Mouse (Mus musculus) neural tube, embryonic 13.5 days (tissue): ENCODE data around the gene Park7. TPM values are rescaled to one million over a fixed set of nuclear protein-coding genes. Genes with fewer than 3 reads are reported as not detected.

Experiments
- ATAC-seq: fragments of 200-750 bp; cut with Nextera tagmentation; 2 replicates; pipeline ENCODE4 v1.8.0; 2017; ENCODE audit warnings: low read depth, mild to moderate bottlenecking, moderate TSS enrichment, moderate library complexity
- H3K27ac ChIP-seq: fragments of 300-500 bp; sonication (generic); replicated peaks from 2 replicates; pipeline ENCODE4 v1.5.1; 2015; ENCODE audit warnings: moderate library complexity, mild to moderate bottlenecking, inconsistent platforms
- H3K27me3 ChIP-seq: fragments of 300-500 bp; sonication (generic); 2 replicates; pipeline ENCODE4 v1.6.1; 2015; ENCODE audit warnings: mild to moderate bottlenecking, inconsistent platforms
- H3K36me3 ChIP-seq: fragments of 300-500 bp; sonication (generic); 2 replicates; pipeline ENCODE4 v1.6.1; 2015; ENCODE audit warnings: mild to moderate bottlenecking, inconsistent platforms
- H3K4me1 ChIP-seq: fragments of 300-500 bp; sonication (generic); replicated peaks from 2 replicates; pipeline ENCODE4 v1.6.1; 2015; ENCODE audit warnings: inconsistent platforms
- H3K4me2 ChIP-seq: fragments of 300-500 bp; sonication (generic); 2 replicates; pipeline ENCODE4 v1.6.1; 2015; ENCODE audit warnings: inconsistent platforms, mild to moderate bottlenecking, moderate library complexity
- H3K4me3 ChIP-seq: fragments of 300-500 bp; sonication (generic); 2 replicates; pipeline ENCODE4 v1.5.1; 2015; ENCODE audit warnings: mild to moderate bottlenecking, inconsistent platforms
- H3K9ac ChIP-seq: fragments of 300-500 bp; sonication (generic); 2 replicates; pipeline ENCODE4 v1.6.1; 2015; ENCODE audit warnings: moderate library complexity, mild to moderate bottlenecking, inconsistent platforms
- H3K9me3 ChIP-seq: fragments of 300-500 bp; sonication (generic); 2 replicates; pipeline ENCODE4 v1.6.1; 2016; ENCODE audit warnings: inconsistent platforms
- WGBS: fragments of 180-500 bp; shearing (Covaris S2); methylation state at CpG from one replicate; pipeline ENCODE4 v1.1.7; 2015; 5-methylcytosine and 5-hydroxymethylcytosine counted together
- polyA plus RNA-seq: library from polyadenylated mRNA; unstranded; fragments of >200 nt; fragmentation: Nextera tagmentation; extraction: Ambion mirVana; gene quantifications from 2 replicates; pipeline ENCODE4 v1.2.1, GENCODE M21; 2015

Gene Park7
- polyA plus RNA-seq, 1 experiment from 2014 or later = 369 TPM

GRCm38 (mm10) chr4:150927789-150928188 lies 13.6 kb upstream of the Park7 start:
- no peak overlapping the region for H3K4me2 ChIP-seq
- H3K27ac ChIP-seq = no peak overlapping the region
- WGBS = 67% methylated on average over 10 of the region's 10 CpGs
- H3K4me3 ChIP-seq = no peak overlapping the region
- ATAC-seq = no peak
- no peak overlapping the region for H3K9ac ChIP-seq
- H3K27me3 ChIP-seq = no peaks in the 10 kb centered on the region
- no peaks in the 10 kb centered on the region for H3K4me1 ChIP-seq
- H3K9me3 ChIP-seq = no peaks in the 10 kb centered on the region
- H3K36me3 ChIP-seq = no peaks in the 10 kb centered on the region

GRCm38 (mm10) chr4:150926924-150927705 lies 12.9 kb upstream of the Park7 start:
- H3K27me3 ChIP-seq = no peaks in the 10 kb centered on the region

GRCm38 (mm10) chr4:150925923-150926322 lies 11.7 kb upstream of the Park7 start:
- WGBS = 53% methylated on average over 5 of the region's 5 CpGs

More at GRCm38 (mm10) chr4:150926924-150927705, 12.9 kb upstream of the Park7 start:
- no peak for ATAC-seq
- Histone ChIP-seq H3K9ac (no peak overlapping the region), H3K36me3 (no peaks in the 10 kb centered on the region), H3K4me1 (no peaks in the 10 kb centered on the region), H3K27ac (no peak overlapping the region), H3K4me2 (no peak overlapping the region), H3K4me3 (no peak overlapping the region), H3K9me3 (no peaks in the 10 kb centered on the region)
- WGBS = 51% methylated on average over 14 of the region's 14 CpGs

GRCm38 (mm10) chr4:150924936-150925335 lies 10.7 kb upstream of the Park7 start:
- 87% methylated on average over 6 of the region's 6 CpGs for WGBS
- H3K9me3 ChIP-seq = no peaks in the 10 kb centered on the region

More at GRCm38 (mm10) chr4:150925923-150926322, 11.7 kb upstream of the Park7 start:
- Histone ChIP-seq H3K4me1 (no peaks in the 10 kb centered on the region), H3K4me3 (no peak overlapping the region), H3K36me3 (no peaks in the 10 kb centered on the region), H3K9ac (no peak overlapping the region), H3K9me3 (no peaks in the 10 kb centered on the region), H3K27ac (no peak overlapping the region), H3K27me3 (no peaks in the 10 kb centered on the region), H3K4me2 (no peak overlapping the region)
- no peak for ATAC-seq

GRCm38 (mm10) chr4:150924308-150924707 lies 10.1 kb upstream of the Park7 start:
- H3K4me1 ChIP-seq = no peaks in the 10 kb centered on the region
- ATAC-seq = no peak
- H3K4me2 ChIP-seq = no peak overlapping the region
- H3K27me3 ChIP-seq = no peaks in the 10 kb centered on the region
- no peak overlapping the region for H3K4me3 ChIP-seq
- no peak overlapping the region for H3K9ac ChIP-seq
- H3K36me3 ChIP-seq = no peaks in the 10 kb centered on the region
- H3K27ac ChIP-seq = no peak overlapping the region
- WGBS = 87% methylated on average over 13 of the region's 13 CpGs
- no peaks in the 10 kb centered on the region for H3K9me3 ChIP-seq

More at GRCm38 (mm10) chr4:150924936-150925335, 10.7 kb upstream of the Park7 start:
- Histone ChIP-seq H3K4me2 (no peak overlapping the region), H3K36me3 (no peaks in the 10 kb centered on the region), H3K4me1 (no peaks in the 10 kb centered on the region), H3K27ac (no peak overlapping the region), H3K9ac (no peak overlapping the region), H3K4me3 (no peak overlapping the region), H3K27me3 (no peaks in the 10 kb centered on the region)
- ATAC-seq = no peak

- H3K4me3 ChIP-seq = no peak overlapping the region
- 89% methylated on average over 8 of the region's 8 CpGs for WGBS
- no peaks in the 10 kb centered on the region for H3K9me3 ChIP-seq
- no peak overlapping the region for H3K9ac ChIP-seq
- H3K27me3 ChIP-seq = no peaks in the 10 kb centered on the region
- no peaks in the 10 kb centered on the region for H3K36me3 ChIP-seq
- H3K27ac ChIP-seq = no peak overlapping the region
- H3K4me2 ChIP-seq = no peak overlapping the region
- ATAC-seq = no peak
- H3K4me1 ChIP-seq = no peaks in the 10 kb centered on the region
Observed at GRCm38 (mm10) chr4:150921206-150921605, 7.0 kb upstream of the Park7 start.

GRCm38 (mm10) chr4:150917336-150918027 lies 3.2 kb upstream of the Park7 start:
- peaks cover 22% of the 10 kb centered on the region for H3K4me1 ChIP-seq
- WGBS = 76% methylated on average over 8 of the region's 8 CpGs
- no peaks in the 10 kb centered on the region for H3K36me3 ChIP-seq
- H3K9me3 ChIP-seq = no peaks in the 10 kb centered on the region
- H3K27me3 ChIP-seq = no peaks in the 10 kb centered on the region
- no peak overlapping the region for H3K4me3 ChIP-seq
- H3K9ac ChIP-seq = no peak overlapping the region
- no peak overlapping the region for H3K4me2 ChIP-seq
- ATAC-seq = no peak
- H3K27ac ChIP-seq = no peak overlapping the region

GRCm38 (mm10) chr4:150915181-150915906 lies 1.1 kb upstream of the Park7 start:
- Histone ChIP-seq H3K27ac (peak overlapping the region; percentile 80), H3K36me3 (no peaks in the 10 kb centered on the region), H3K4me2 (peak overlapping the region; percentile 73), H3K4me1 (peaks cover 22% of the 10 kb centered on the region), H3K4me3 (peak overlapping the region; percentile 55), H3K27me3 (no peaks in the 10 kb centered on the region), H3K9me3 (no peaks in the 10 kb centered on the region), H3K9ac (peak overlapping the region; percentile 84)
- WGBS = 43% methylated on average over 10 of the region's 10 CpGs
- ATAC-seq = no peak

GRCm38 (mm10) chr4:150913743-150914142 lies 494 bp downstream of the Park7 start:
- 17% methylated on average over 12 of the region's 12 CpGs for WGBS
- Histone ChIP-seq H3K36me3 (no peaks in the 10 kb centered on the region), H3K4me3 (peak overlapping the region; percentile 55), H3K9ac (peak overlapping the region; percentile 84), H3K9me3 (no peaks in the 10 kb centered on the region), H3K4me2 (peak overlapping the region; percentile 73), H3K4me1 (peaks cover 30% of the 10 kb centered on the region), H3K27ac (peak overlapping the region; percentile 81), H3K27me3 (no peaks in the 10 kb centered on the region)
- no peak for ATAC-seq

- Histone ChIP-seq H3K36me3 (peaks cover 19% of the 10 kb centered on the region), H3K4me1 (peaks cover 38% of the 10 kb centered on the region), H3K4me2 (peak overlapping the region; percentile 81), H3K9ac (no peak overlapping the region), H3K27ac (peak overlapping the region; percentile 59), H3K27me3 (no peaks in the 10 kb centered on the region), H3K4me3 (peak overlapping the region; percentile 60), H3K9me3 (no peaks in the 10 kb centered on the region)
- WGBS = 87% methylated on average over 19 of the region's 19 CpGs
- peak; percentile 17; the same call in 1 of the 2 replicates for ATAC-seq
Observed at GRCm38 (mm10) chr4:150910164-150910951, 3.9 kb downstream of the Park7 start.

GRCm38 (mm10) chr4:150909451-150910156 lies 4.6 kb downstream of the Park7 start:
- Histone ChIP-seq H3K4me2 (peak overlapping the region; percentile 81), H3K27me3 (no peaks in the 10 kb centered on the region), H3K4me1 (peaks cover 31% of the 10 kb centered on the region), H3K9ac (peak overlapping the region; percentile 78), H3K36me3 (peaks cover 25% of the 10 kb centered on the region), H3K9me3 (no peaks in the 10 kb centered on the region), H3K4me3 (peak overlapping the region; percentile 60), H3K27ac (peak overlapping the region; percentile 77)
- WGBS = under 1% methylated on average over 56 of the region's 56 CpGs
- peak; percentile 74 for ATAC-seq
